Mouse (Mus musculus) intestine, postnatal 0 days (tissue): ENCODE data around the gene Ccdc65. TPM values are rescaled to one million over a fixed set of nuclear protein-coding genes. Genes with fewer than 3 reads are reported as not detected.

Experiments
- ATAC-seq: fragments of 200-750 bp; cut with Nextera tagmentation; 2 replicates; pipeline ENCODE4 v1.8.0; 2017; ENCODE audit warnings: mild to moderate bottlenecking, moderate TSS enrichment, moderate library complexity
- H3K27ac ChIP-seq: fragments of 300-500 bp; sonication (generic); 2 replicates; pipeline ENCODE4 v1.5.1; 2014; ENCODE audit warnings: mild to moderate bottlenecking, low read depth, low read length, moderate library complexity
- H3K27me3 ChIP-seq: fragments of 300-500 bp; sonication (generic); replicated peaks from 2 replicates; pipeline ENCODE4 v1.6.1; 2014; ENCODE audit warnings: low read length, mixed read lengths; ENCODE audit not compliant: control insufficient read depth, insufficient read depth
- H3K36me3 ChIP-seq: fragments of 300-500 bp; sonication (generic); 2 replicates; pipeline ENCODE4 v1.6.1; 2014; ENCODE audit warnings: mild to moderate bottlenecking, moderate library complexity; ENCODE audit not compliant: control insufficient read depth, insufficient read depth
- H3K4me1 ChIP-seq: fragments of 300-500 bp; sonication (generic); replicated peaks from 2 replicates; pipeline ENCODE4 v1.6.1; 2014; ENCODE audit warnings: antibody characterized with exemption, low read length, mixed read lengths; ENCODE audit not compliant: control insufficient read depth, insufficient read depth
- H3K4me2 ChIP-seq: fragments of 300-500 bp; sonication (generic); replicated peaks from 2 replicates; pipeline ENCODE4 v1.6.1; 2014; ENCODE audit warnings: low read depth, mild to moderate bottlenecking, moderate library complexity
- H3K4me3 ChIP-seq: fragments of 300-500 bp; sonication (generic); 2 replicates; pipeline ENCODE4 v1.5.1; 2014; ENCODE audit warnings: low read depth, low read length
- H3K9ac ChIP-seq: fragments of 300-500 bp; sonication (generic); 2 replicates; pipeline ENCODE4 v1.6.1; 2014; ENCODE audit warnings: mild to moderate bottlenecking, low read depth, low read length
- H3K9me3 ChIP-seq: fragments of 300-500 bp; sonication (generic); 2 replicates; pipeline ENCODE4 v1.6.1; 2016; ENCODE audit warnings: mixed run types; ENCODE audit not compliant: control insufficient read depth
- CTCF ChIP-seq: sonication (generic); IDR thresholded peaks from 2 replicates; pipeline ENCODE4 v1.5.1; 2016; ENCODE audit warnings: low read depth, mild to moderate bottlenecking, control low read depth, antibody characterized with exemption, moderate library complexity
- WGBS: fragments of 180-500 bp; shearing (Covaris S2); extraction: QIAGEN DNeasy Blood & Tissue Kit; methylation state at CpG from one replicate; pipeline ENCODE4 v1.1.7; 2014; 5-methylcytosine and 5-hydroxymethylcytosine counted together
- polyA plus RNA-seq: library from polyadenylated mRNA; unstranded; fragments of >200 nt; fragmentation: Nextera tagmentation; extraction: Ambion mirVana; gene quantifications from 2 replicates; pipeline ENCODE4 v1.2.1, GENCODE M21; 2015

The Ccdc65 gene
- polyA plus RNA-seq, 1 experiment from 2014 or later: 0.27 TPM

- no peak overlapping the region for H3K9ac ChIP-seq
- peaks cover 32% of the 10 kb centered on the region for H3K27me3 ChIP-seq
- H3K9me3 ChIP-seq: no peaks in the 10 kb centered on the region
- no peak for TF ChIP-seq CTCF
- ATAC-seq: no peak
- H3K4me3 ChIP-seq: peak overlapping the region; percentile 36
- 13% methylated on average over 12 of the region's 12 CpGs for WGBS
- H3K36me3 ChIP-seq: no peaks in the 10 kb centered on the region
- H3K4me1 ChIP-seq: 0 out of 2 replicates have a peak, but pooled peaks cover 7% of the 10 kb centered on the region
- H3K4me2 ChIP-seq: peak overlapping the region; percentile 69
- no peak overlapping the region for H3K27ac ChIP-seq
Observed at GRCm38 (mm10) chr15:98771813-98772425, 63.9 kb downstream of the Ccdc65 start.

- H3K4me3 ChIP-seq: peak overlapping the region; percentile 36
- H3K4me2 ChIP-seq: peak overlapping the region; percentile 69
- H3K36me3 ChIP-seq: no peaks in the 10 kb centered on the region
- no peak for TF ChIP-seq CTCF
- H3K4me1 ChIP-seq: 0 out of 2 replicates have a peak, but pooled peaks cover 7% of the 10 kb centered on the region
- peaks cover 39% of the 10 kb centered on the region for H3K27me3 ChIP-seq
- H3K9ac ChIP-seq: no peak overlapping the region
- 3% methylated on average over 36 of the region's 36 CpGs for WGBS
- H3K9me3 ChIP-seq: no peaks in the 10 kb centered on the region
- no peak; the same call in 1 of the 2 replicates for ATAC-seq
- H3K27ac ChIP-seq: no peak overlapping the region
Observed at GRCm38 (mm10) chr15:98772511-98773211, 64.7 kb downstream of the Ccdc65 start.

Other genes with a start within 250 kb of the Ccdc65 start
- gene OR5BS1P, start 238.3 kb upstream of the Ccdc65 start, polyA plus RNA-seq: not detected in 2 replicates
- gene Lalba, start 225.5 kb upstream of the Ccdc65 start, polyA plus RNA-seq: 0.34 and 0.56 TPM in 2 replicates
- not detected in 2 replicates for gene Olfr279, start 215.8 kb upstream of the Ccdc65 start, polyA plus RNA-seq
- gene Kansl2, start 173.9 kb upstream of the Ccdc65 start, polyA plus RNA-seq: 42.1 and 42.3 TPM in 2 replicates
- gene Ccnt1, start 137.3 kb upstream of the Ccdc65 start, polyA plus RNA-seq: 21.1 and 25.0 TPM in 2 replicates
- gene 4930415O20Rik, start 137.2 kb upstream of the Ccdc65 start, polyA plus RNA-seq: not detected in 2 replicates
- 10.6 and 11.1 TPM in 2 replicates for gene Adcy6, start 98.1 kb upstream of the Ccdc65 start, polyA plus RNA-seq
- gene Cacnb3, start 77.4 kb upstream of the Ccdc65 start, polyA plus RNA-seq: 9.3 and 10.3 TPM in 2 replicates
- gene Ddx23, start 45.3 kb upstream of the Ccdc65 start, polyA plus RNA-seq: 9.0 and 11.7 TPM in 2 replicates
- 1.1 and 1.4 TPM in 2 replicates for gene Rnd1, start 30.7 kb upstream of the Ccdc65 start, polyA plus RNA-seq
- gene Fkbp11, start 20.0 kb downstream of the Ccdc65 start, polyA plus RNA-seq: 30.9 and 32.4 TPM in 2 replicates
- 31.8 and 35.3 TPM in 2 replicates for gene Arf3, start 55.0 kb downstream of the Ccdc65 start, polyA plus RNA-seq
- gene Wnt10b, start 69.9 kb downstream of the Ccdc65 start, polyA plus RNA-seq: 0.08 TPM in 1 of 2 replicates, not detected in the other
- gene Wnt1, start 81.7 kb downstream of the Ccdc65 start, polyA plus RNA-seq: not detected in 2 replicates
- gene Ddn, start 101.3 kb downstream of the Ccdc65 start, polyA plus RNA-seq: 0.07 TPM in 1 of 2 replicates, not detected in the other
- gene Prkag1, start 123.3 kb downstream of the Ccdc65 start, polyA plus RNA-seq: 67.0 and 67.3 TPM in 2 replicates
- gene Kmt2d, start 163.0 kb downstream of the Ccdc65 start, polyA plus RNA-seq: 5.3 and 6.5 TPM in 2 replicates
- 9.4 and 9.7 TPM in 2 replicates for gene Rhebl1, start 186.3 kb downstream of the Ccdc65 start, polyA plus RNA-seq
- 0.88 and 0.93 TPM in 2 replicates for gene Dhh, start 190.3 kb downstream of the Ccdc65 start, polyA plus RNA-seq
- gene Lmbr1l, start 210.0 kb downstream of the Ccdc65 start, polyA plus RNA-seq: 27.0 and 30.6 TPM in 2 replicates
- gene Tuba1b, start 226.4 kb downstream of the Ccdc65 start, polyA plus RNA-seq: 391 and 435 TPM in 2 replicates
- gene Gm49450, start 245.3 kb downstream of the Ccdc65 start, polyA plus RNA-seq: not detected in 2 replicates
- 457 and 503 TPM in 2 replicates for gene Tuba1a, start 245.5 kb downstream of the Ccdc65 start, polyA plus RNA-seq